Mouse (Mus musculus) thymus, adult 2 months (tissue): ENCODE measurements around the gene Ldhd.

ENCODE experiments used
- CTCF ChIP-seq: fragments of 200-500 bp; IDR thresholded peaks from 2 replicates; pipeline ENCODE4 v1.5.1; 2012; ENCODE audit warnings: mild to moderate bottlenecking, control low read depth, low read length, moderate library complexity, borderline replicate concordance; ENCODE audit not compliant: control insufficient read depth, poor library complexity, insufficient read depth; ENCODE audit errors: extremely low read depth
- POLR2A ChIP-seq: fragments of 200-500 bp; IDR thresholded peaks from 2 replicates; pipeline ENCODE4 v1.6.1; 2012; ENCODE audit warnings: mild to moderate bottlenecking, low read length, control low read depth, moderate library complexity; ENCODE audit not compliant: control insufficient read depth, poor library complexity, insufficient read depth; ENCODE audit errors: extremely low read depth

DNA sequence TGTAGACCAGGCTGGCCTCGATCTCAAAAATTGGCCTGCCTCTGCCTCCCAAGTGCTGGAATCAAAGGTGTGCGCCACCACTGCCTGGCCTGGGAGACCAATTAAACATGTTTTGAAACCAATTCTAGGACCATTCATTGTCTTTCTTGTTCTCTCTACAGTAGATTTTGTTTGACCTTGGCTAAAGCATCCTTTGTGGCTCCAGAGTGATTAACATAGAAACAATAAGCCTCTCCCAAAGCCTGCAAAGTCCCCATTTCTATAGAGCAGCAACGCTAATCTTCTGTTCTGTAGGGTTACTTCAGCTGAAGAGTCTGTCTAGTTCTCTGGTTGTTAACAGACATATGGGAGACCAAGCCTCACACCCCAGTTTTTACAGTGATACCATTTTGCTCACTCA lies 20.5 kb upstream of the Ldhd start:
- no peak for TF ChIP-seq POLR2A
- TF ChIP-seq CTCF = no peak
